Mouse (Mus musculus): ENCODE results near the gene Cwc22. TPM values are rescaled to one million over a fixed set of nuclear protein-coding genes. Genes with fewer than 3 reads are reported as not detected.

The Cwc22 gene
- polyA plus RNA-seq, 1 experiment = 19.7 TPM

GRCm38 (mm10) chr2:77872676-77873075 is 73.5 kb downstream of the Cwc22 start:
- Histone ChIP-seq H3K4me1 (ENCODE audit: control insufficient read depth, insufficient read depth, insufficient read length, low read length) (no peaks in the 10 kb centered on the region), H3K4me3 (ENCODE audit: insufficient read depth, low read depth, low read length) (no peak overlapping the region), H3K27ac (replicated peaks; ENCODE audit: low read depth, low read length) (no peak overlapping the region)

- Histone ChIP-seq H3K4me3 (ENCODE audit: insufficient read depth, low read depth, low read length) (no peak overlapping the region), H3K27ac (replicated peaks; ENCODE audit: low read depth, low read length) (no peak overlapping the region)
These were observed 75.0 kb downstream of the Cwc22 start for GRCm38 (mm10) chr2:77871146-77871545.

GRCm38 (mm10) chr2:77869729-77870280 is 76.4 kb downstream of the Cwc22 start:
- no peak overlapping the region for H3K4me3 ChIP-seq (ENCODE audit: insufficient read depth, low read depth, low read length)
- no peak overlapping the region for H3K27ac ChIP-seq (replicated peaks; ENCODE audit: low read depth, low read length)
- H3K4me1 ChIP-seq (ENCODE audit: control insufficient read depth, insufficient read depth, insufficient read length, low read length) = no peaks in the 10 kb centered on the region

More at GRCm38 (mm10) chr2:77871146-77871545, 75.0 kb downstream of the Cwc22 start:
- no peaks in the 10 kb centered on the region for H3K4me1 ChIP-seq (ENCODE audit: control insufficient read depth, insufficient read depth, insufficient read length, low read length)

- no peak overlapping the region for H3K27ac ChIP-seq (replicated peaks; ENCODE audit: low read depth, low read length)
- no peaks in the 10 kb centered on the region for H3K4me1 ChIP-seq (ENCODE audit: control insufficient read depth, insufficient read depth, insufficient read length, low read length)
- H3K4me3 ChIP-seq (ENCODE audit: insufficient read depth, low read depth, low read length) = peak overlapping the region; percentile 34; the same call in 1 of the 2 replicates
These were observed 82.2 kb downstream of the Cwc22 start for GRCm38 (mm10) chr2:77863934-77864333.

GRCm38 (mm10) chr2:77863522-77863921 is 82.7 kb downstream of the Cwc22 start:
- Histone ChIP-seq H3K27ac (replicated peaks; ENCODE audit: low read depth, low read length) (no peak overlapping the region), H3K4me1 (ENCODE audit: control insufficient read depth, insufficient read depth, insufficient read length, low read length) (no peaks in the 10 kb centered on the region), H3K4me3 (ENCODE audit: insufficient read depth, low read depth, low read length) (peak overlapping the region; percentile 34; the same call in 1 of the 2 replicates)

- no peaks in the 10 kb centered on the region for H3K4me1 ChIP-seq (ENCODE audit: control insufficient read depth, insufficient read depth, insufficient read length, low read length)
- H3K4me3 ChIP-seq (ENCODE audit: insufficient read depth, low read depth, low read length) = no peak overlapping the region
- H3K27ac ChIP-seq (replicated peaks; ENCODE audit: low read depth, low read length) = no peak overlapping the region
These were observed 104.7 kb downstream of the Cwc22 start for GRCm38 (mm10) chr2:77841464-77841863.

- H3K4me3 ChIP-seq (ENCODE audit: insufficient read depth, low read depth, low read length) = no peak overlapping the region
- no peaks in the 10 kb centered on the region for H3K4me1 ChIP-seq (ENCODE audit: control insufficient read depth, insufficient read depth, insufficient read length, low read length)
- no peak overlapping the region for H3K27ac ChIP-seq (replicated peaks; ENCODE audit: low read depth, low read length)
These were observed 106.6 kb downstream of the Cwc22 start for GRCm38 (mm10) chr2:77839587-77839986.

GRCm38 (mm10) chr2:77838688-77839087 is 107.5 kb downstream of the Cwc22 start:
- no peaks in the 10 kb centered on the region for H3K4me1 ChIP-seq (ENCODE audit: control insufficient read depth, insufficient read depth, insufficient read length, low read length)
- no peak overlapping the region for H3K27ac ChIP-seq (replicated peaks; ENCODE audit: low read depth, low read length)
- no peak overlapping the region for H3K4me3 ChIP-seq (ENCODE audit: insufficient read depth, low read depth, low read length)

- H3K4me1 ChIP-seq (ENCODE audit: control insufficient read depth, insufficient read depth, insufficient read length, low read length) = no peaks in the 10 kb centered on the region
- no peak overlapping the region for H3K4me3 ChIP-seq (ENCODE audit: insufficient read depth, low read depth, low read length)
- no peak overlapping the region for H3K27ac ChIP-seq (replicated peaks; ENCODE audit: low read depth, low read length)
These were observed 110.4 kb downstream of the Cwc22 start for GRCm38 (mm10) chr2:77835781-77836180.

Other genes starting within 250 kb of the Cwc22 start
- gene Zfp385b, start 126.7 kb downstream of the Cwc22 start, polyA plus RNA-seq (2012; ENCODE audit: insufficient read depth, insufficient read length, missing spikeins) = not detected in 2 replicates